Mouse (Mus musculus): Measurements from ENCODE around the gene Ssbp2.

GRCm38 (mm10) chr13:91520073-91520750 lies 60.1 kb downstream of the Ssbp2 start:
- TF ChIP-seq CTCF (IDR thresholded peaks at IDR 0.05; ENCODE audit: extremely low read depth, insufficient read depth, low read length): no peak
- no peak for TF ChIP-seq POLR2A (IDR thresholded peaks at IDR 0.05; ENCODE audit: extremely low read depth, insufficient read depth, low read length)

Data from cortical plate, adult 2 months (tissue).